Mouse (Mus musculus): ENCODE measurements at regions not wholly inside any gene's neighbourhood (a gene's known extent, or its start where the extent isn't known, plus 50 kb on each side); places are given as distances from the start of the nearest gene placed in this dataset.

DNA sequence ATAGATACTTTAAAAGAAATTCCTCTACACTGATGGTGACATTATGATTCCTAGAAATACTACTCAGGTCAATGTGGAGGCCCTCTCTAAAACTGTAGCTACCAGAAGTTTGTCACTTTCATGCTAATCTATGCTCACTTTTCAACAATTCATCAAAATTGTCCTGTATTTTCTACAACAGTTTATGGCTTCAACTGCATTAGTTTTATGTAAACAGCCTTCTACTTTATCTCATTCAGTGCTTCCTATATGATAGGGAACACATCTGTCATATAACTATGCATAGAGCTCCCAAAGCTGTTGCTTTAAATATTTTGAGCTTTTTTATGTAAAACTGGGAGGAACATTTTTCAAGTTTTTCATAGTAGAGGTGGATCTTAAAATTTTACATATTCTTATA, 338.7 kb upstream of the Dph6 start:
- CTCF ChIA-PET: no interaction called here

DNA sequence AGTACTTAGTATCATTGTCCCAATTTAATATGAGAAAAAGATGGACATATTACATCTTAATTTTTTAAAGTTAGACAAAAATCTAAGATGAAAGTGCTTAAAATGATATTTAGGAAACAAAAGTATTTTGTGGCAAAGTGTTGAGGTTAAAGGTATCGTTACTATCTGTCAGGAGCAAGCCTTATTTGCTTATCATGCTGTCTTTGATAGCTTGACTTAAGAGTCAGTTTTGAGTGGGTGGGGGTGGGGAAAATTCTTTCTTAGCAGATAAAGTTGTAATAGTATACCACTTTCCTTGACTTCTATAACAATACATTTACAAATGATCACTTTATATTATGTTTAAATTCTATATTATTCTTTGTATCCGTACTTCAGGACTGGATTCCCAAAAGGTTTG, 339.1 kb upstream of the Dph6 start:
- CTCF ChIA-PET: no interaction called here

DNA sequence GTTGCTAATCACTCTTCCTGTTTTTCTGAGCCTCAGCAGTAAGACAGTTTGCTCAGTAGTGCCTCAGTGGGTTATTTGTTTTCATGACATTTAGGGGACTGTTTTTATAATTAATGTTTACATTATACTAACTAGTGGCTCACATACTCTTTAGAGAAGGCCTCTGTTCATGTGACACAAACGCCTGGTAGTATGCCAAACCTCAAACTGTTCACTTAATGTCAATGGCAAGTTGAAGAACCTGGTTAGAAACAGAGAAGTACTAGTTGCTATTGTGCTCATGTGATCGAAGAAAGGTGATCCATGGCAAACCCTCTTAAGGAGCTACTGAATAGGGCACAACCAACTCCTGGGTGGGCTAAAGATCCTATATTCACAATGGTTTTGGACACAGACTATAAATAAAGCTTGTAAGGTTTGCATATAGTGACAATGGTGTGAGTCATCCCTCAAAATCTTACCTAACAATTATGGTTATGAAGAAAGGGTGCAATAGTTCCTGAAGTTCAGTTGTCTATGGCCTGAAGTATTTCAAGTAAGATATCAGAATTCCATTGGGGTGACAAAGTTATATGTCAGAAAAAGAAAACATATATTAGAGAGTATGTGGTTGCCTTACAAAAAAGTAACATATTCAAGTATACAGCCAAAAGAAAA, 340.1 kb upstream of the Dph6 start:
- CTCF ChIA-PET: no interaction called here

DNA sequence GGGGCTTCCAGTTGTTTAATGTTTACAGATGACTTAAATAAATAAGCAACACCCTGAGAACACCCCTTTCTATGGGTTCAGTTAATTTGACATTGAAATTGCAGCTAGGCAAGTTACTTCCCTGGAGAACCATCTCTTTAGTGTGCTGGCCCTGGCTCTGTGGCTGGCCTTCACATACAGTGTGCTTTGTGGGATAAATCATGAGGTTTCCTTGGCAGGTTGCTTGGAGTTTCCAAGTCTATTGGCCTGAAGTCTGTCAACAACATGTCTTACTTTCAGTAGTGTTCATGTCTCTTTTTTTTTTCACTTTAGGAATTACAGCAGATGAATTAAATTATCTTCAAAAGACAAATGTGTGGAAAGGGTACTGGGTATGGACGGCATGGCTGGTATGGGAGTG, 359.2 kb upstream of the Dph6 start:
- CTCF ChIA-PET: no interaction called here

DNA sequence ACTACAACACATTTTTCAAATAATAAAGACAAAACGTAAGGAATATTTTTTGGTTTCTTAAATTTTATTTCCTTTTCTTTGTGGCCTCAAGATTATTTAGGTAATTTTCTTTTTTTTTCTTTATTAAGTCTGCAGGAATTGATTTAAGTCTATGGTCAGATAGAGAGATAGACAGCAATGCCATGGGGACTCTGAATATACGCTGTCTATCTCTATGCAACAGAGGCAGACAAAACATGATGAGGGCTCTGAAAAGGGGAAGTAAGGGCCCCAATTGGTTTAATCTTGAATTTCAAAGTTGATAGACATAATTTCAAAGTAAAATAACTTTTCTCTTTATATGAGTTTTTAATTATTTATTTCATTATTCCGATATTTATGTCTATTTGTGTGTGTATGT, 372.0 kb upstream of the Dph6 start:
- CTCF ChIA-PET: no interaction called here

DNA sequence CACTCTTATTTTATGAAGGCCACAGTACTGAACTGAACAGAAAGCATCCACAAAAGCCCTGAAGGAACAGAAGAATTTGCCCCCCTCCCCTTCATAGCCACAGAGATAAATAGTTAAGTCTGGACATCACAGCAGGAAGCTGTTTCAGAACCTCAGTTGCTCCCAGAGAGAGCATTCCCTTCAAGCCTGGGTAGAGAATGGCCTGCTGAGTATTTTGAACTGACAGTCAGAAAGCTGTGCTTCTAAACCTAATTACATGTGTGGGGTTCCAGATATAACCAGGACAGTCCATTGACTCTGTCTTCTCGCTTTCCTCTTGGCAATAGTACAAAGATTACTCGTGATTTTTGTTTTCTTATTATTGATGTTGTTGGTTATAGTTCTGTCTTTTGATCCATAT, 376.4 kb upstream of the Dph6 start:
- CTCF ChIA-PET: no interaction called here

DNA sequence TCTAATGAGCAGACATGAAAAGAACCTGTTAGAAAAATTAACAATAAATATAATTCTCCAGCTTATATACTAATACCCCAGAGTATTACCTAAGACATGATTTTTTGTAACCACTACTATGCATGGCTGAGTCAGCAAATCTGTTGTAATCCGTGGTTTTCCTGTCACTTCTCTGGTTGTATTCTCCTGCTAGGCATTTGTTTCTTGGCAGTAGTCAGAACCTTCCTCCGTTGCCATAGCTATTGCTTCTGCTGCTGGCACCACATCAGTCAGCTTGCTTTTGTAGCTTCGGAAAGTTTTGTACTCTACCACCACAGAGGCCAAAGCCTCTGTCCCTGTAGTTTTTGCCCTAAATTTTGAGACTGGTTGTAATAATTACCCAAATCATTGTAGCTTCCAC, 381.4 kb upstream of the Dph6 start:
- CTCF ChIA-PET: no interaction called here

DNA sequence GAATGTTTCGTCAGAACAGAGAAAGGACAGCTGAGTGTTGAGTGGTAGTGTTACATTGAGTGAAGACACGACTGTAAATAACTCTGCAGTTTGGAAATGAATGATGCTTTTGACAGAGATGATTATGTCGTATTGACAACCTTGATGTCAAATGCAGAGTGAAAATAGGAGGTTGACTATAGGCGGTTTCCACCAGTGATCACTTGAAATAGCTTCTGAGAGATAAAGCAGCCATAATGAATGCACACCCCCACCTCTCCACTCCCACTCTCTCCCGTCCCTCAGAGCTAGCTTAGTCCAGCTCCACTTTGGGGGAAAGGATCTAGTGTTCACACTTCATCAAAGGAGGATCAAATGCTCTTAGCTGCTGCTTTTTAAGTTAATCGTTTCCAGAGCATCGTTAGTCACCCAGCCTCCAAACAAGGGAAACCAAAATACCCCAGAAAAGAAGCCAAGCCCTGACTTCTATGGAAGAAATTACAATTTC, 387.6 kb upstream of the Dph6 start:
- CTCF ChIA-PET: interaction anchor here (0.6 kb wide), 1 partner anchor 271 kb away, joined by 3 read pairs; no protein-coding TSS in a partner anchor

DNA sequence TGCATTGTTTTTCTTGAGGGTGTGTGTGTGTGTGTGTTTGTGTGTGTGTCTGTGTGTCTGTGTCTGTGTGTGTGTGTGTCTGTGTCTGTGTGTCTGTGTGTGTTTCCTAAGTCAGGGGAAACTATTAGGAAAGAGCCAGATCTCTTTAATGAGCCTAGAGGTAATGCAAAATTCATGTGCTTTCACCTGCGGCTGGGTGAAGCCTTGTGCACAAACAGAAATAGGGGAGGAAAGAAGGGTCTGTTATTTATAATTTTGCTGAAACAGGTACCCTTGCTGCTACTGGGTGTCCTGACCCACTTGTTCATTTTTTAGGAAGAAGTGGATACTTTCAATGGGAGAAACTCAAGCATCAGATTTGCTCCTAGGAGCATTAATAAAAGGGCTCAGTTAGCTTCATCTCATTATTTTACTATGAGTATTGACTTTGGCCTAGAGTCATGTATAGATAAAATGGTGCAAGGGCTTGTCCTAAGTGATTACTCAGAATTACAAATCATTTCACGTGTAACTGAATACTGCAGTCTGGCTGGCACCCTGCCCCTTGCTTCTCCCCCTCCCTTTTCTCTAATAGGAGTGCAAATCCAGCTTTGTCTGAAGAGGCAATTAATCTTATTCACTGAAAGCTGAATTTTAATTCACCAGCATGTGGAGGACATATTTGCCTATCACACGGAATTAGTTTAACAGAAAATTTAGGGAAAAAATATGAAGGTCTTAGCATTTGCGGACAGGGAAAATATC, 401.7 kb upstream of the Dph6 start:
- CTCF ChIA-PET: interaction anchor here (0.6 kb wide), 1 partner anchor 1474 kb away, joined by 3 read pairs; no protein-coding TSS in a partner anchor

DNA sequence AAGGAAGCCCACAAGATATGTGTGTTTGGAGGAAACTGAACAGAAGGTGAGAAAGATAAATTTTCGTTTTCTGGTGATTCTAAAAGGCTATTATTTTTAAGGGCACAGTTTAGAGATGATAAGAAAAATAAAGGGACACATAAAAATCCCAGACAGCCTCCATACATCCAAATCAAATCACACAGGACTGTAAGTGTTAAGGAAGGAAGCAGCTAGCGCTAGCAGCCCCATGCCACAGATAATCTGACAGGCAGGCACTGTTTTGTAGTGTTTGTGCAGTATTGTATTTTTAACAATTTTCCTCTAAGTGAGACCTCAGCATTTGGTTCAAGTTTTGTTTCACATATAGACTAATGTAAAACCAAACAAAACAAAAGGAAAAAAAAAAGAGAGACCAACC, 402.4 kb upstream of the Dph6 start:
- CTCF ChIA-PET: interaction anchor here (1.1 kb wide), 1 partner anchor 16 kb away, joined by 6 read pairs; no protein-coding TSS in a partner anchor

DNA sequence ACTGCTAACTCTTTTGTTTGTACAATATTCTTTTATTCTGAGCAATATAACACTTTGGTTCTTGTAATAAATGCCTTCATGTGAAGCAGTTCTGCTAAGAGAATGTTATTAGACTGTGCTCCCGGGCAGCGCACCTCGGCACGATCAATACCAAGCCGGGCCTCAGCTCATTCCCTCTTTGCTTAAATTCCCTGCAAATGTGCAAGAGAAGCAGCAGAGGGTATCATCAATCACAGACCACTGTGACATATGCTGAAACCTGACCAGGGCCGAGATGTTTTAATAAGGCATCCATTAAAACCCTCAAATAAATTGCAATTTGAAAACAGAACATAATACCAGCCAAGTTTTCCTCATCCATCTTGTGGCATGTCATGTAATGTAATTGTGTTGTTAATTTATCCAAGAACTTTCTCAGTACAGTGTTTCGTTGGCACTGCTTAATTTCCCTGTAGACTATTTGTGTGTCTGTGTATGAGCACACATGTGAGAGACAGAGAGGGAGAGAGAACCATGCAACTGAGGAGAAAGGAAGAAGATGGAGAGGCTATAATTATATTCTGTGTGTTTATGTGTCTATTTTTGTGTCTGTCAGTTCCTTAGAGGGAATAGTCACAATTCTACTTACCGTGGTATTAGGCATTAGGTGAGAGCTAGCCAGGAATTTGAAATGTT, 412.9 kb upstream of the Dph6 start:
- CTCF ChIA-PET: no interaction called here

DNA sequence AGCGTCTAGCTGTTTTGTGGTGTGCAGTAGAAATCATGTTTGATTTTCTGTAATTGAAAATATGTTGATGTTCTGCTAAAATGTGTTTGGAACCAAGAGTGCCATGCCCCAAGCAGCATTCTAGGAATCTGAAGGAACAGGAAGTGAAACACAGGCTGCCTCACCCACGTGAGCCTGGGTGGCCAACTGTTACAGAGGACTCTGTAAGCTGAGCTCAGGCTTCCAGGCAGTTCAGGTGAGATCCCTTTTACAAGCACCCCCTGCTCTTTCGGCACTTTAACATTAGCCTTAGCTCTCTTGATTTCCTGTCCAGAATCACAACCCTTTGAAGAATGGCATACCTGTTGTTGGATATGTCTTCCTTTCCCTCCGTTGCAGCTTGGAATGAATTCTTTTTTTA, 414.9 kb upstream of the Dph6 start:
- CTCF ChIA-PET: no interaction called here

DNA sequence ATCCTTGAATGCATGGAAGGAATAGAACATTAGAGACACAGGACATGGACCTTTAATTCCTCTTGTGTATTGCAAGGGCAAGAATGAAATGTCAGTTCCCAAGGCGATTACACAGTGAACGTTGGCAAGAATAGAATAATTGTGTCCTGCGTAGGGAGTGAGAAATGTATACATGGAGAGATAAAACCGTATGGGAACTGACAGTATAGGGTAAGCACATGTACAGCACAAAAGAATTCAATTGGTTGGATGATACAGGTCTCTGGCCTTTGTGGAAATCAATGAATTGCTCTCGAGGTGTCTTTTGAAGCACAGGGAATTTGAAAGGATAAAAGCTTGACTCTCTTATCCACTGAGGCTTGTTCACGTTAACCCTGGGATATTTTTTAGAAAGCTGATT, 415.4 kb upstream of the Dph6 start:
- CTCF ChIA-PET: no interaction called here

DNA sequence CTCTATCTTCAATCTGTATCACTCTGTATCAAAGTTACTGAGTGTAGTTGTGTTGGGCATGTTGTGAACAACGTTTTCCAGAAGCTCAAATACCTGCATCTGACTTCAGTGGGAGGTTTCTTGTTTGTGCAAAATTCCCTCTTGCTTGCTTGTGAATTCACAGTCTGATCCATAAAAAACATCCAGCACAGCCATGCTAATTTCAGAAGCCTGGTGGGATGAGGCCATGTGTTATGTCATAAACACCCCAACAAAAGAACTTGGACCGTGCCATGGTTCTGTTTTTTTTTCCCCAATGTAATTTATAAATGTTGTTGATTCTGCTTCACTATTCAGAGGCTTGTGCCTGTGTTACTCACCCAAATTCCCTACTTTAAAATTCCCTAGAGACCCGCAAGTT, 415.9 kb upstream of the Dph6 start:
- CTCF ChIA-PET: no interaction called here

DNA sequence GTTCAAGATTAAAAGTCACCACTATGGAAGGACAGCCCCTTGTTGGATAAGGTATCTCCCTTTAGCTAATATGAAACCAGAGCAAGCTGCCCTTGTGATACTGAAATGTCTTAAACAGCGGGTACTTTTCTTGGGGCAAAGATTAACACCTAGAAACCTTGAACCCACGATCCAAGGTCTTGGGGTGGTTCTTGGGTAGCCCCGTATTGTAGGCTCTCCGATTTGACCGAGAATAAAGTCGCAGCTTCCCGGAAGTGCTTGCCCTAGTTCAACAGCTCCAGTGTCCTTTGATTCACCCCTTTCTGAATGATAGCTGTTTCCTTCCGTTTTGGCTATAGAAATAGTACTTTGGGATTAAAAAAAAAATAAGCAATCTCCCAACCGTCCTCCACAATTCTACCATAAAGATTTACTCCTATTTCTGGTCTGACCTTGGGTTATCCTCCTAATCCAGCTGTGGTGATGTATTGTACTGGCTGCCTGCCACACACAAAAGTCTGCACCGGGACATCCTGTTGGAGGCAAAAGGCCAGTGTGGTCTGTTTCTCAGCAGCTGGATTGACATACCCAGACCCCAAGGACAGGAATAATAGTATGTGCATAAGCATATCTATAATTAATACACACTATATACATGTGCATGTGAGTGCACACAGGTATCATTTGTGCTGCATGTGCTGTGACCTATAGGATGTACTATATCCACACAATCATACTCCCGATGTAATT, 427.0 kb upstream of the Dph6 start:
- CTCF ChIA-PET: no interaction called here

DNA sequence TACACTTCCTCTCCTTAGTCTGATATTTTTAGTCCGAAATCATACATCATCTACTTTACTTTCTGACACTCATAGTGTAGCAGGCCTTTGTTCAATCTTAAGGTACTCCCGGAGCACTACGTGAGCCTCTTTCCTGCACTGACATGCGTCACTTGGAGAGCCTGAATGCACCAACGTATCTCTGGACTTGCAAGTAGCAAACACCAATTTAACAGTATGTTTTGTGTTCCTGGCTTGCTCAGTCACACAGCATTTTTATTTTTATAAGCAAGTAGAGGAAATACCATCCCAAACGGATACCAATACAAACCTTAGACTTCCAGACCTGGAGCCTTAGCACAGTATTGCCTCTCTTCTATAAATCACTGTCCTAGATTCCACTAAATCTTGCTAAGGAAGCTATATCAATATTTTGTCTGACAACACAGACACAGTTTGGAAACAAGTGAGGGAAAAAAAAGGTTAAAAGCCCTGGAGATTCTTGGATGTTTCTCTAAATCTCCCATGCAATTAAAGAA, 427.6 kb upstream of the Dph6 start:
- CTCF ChIA-PET: no interaction called here

DNA sequence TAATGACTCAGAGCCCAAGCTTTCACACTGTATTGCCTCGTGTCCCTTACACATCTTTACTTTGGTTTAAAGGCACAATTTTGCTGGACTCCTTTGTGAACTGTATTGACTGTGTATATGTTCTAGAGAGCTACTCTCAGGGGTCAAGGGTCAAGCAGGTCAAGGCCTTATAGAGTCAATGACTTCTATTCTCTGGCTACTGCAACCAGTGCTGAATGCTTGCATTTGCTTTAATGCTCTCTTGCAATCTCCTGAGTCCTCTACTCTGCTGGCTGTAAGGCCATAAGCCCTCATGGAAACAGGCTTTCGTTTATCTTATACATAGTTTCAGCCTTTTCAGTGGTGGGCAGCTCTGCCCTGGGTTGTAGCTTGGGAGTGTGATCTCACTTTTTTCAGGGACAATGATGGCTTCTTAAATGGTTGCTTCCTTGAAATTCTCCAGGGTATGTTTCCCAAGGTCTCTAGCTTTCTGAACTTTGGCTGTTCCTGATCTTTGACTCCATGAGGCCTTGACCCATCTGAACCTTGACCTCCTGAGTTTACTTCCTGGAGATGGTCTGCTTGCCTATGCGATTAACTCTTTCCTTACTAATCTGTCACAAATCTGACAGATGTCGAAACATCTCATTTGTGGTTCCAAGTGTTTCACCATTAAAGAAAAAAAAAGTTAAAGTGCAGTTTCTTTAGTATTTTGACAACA, 433.8 kb upstream of the Dph6 start:
- CTCF ChIA-PET: no interaction called here

DNA sequence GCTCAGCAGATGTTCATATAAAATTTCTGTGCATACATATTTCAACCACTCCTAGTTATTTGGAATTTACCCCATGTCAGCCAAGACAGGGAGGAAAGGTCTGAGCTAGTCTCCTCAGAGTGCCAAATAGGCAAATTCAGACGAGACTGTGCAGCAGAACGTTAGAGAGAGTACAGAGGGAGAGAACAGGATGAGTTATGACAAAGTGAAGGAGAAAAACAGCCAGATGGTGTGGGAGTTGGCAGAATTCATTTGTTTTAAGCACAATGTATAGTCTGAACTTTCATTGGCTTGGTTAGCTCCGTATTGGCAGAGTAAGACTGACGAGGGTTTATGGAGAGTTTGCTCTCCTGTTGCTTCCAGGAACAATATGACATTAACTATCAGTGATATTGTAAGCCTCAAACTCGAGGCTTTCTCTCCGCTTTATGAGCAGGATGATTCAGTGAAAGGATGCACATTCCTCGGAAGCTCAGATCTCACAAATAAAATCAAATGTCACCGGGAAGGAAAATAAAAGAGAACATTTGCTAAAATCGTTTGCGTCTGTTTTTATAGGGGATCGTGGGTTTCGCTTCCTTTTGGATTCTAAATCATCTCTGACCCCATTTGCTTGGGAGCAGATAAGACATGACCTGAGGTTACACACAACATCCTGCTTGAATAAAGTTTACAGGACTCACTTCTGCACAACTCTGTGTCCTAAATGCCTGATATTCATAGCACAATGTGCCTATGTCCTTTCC, 435.8 kb upstream of the Dph6 start:
- CTCF ChIA-PET: no interaction called here

DNA sequence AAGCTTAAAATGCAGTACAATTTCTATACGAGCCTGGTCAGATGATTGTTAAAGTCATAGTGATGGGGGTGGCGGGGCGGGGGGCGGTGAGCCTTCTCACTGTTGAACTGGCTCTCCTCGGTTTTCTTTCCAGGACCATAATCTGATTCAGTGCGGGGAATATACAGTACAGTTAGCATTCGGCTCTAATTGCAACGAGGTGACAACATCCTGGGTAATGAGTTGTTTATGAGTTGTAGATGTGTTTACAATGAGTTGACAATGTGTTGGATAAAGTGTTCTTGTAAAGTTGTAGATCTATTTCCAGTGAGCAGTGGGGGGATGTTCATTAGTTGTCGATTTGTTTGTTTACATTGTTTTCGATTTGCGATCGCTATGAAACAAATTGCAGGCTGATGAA, 440.6 kb upstream of the Dph6 start:
- CTCF ChIA-PET: no interaction called here

DNA sequence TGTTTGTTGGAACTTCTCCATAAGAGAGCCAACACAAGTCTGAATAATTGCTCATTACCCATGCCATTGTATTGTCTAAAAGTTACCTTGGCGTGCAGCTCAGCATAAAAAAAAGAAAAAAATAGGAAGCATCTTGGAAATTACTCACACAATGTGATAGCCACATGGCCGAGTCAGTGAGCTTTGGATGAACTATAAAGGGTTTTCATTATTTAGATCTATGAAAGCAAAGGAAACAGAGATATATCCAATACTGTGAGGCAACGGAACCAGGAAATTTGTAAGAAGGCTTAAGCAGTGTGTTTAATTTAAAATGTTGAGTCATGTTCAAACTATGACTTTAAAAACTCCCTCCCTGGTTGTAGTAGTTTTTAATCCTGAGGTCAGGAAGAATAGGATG, 446.7 kb upstream of the Dph6 start:
- CTCF ChIA-PET: no interaction called here
